Mouse (Mus musculus): Measurements from ENCODE around the gene Mast4. TPM values are rescaled to one million over a fixed set of nuclear protein-coding genes. Genes with fewer than 3 reads are reported as not detected.

Gene Mast4
- total and polyA plus RNA-seq, 3 experiments, result 0.04 to 1.1 (median 0.23) TPM

GRCm38 (mm10) chr13:102905361-102905950, 428.8 kb downstream of the Mast4 start:
- Histone ChIP-seq H3K4me3 (ENCODE audit: low read depth, low read length) (no peak overlapping the region), H3K36me3 (replicated peaks) (no peaks in the 10 kb centered on the region), H3K4me1 (ENCODE audit: insufficient read depth, low read depth, low read length) (no peaks in the 10 kb centered on the region), H3K27me3 (ENCODE audit: insufficient read depth, low read length) (0 out of 2 replicates have a peak, but pooled peaks cover 5% of the 10 kb centered on the region), H3K9me3 (replicated peaks) (no peaks in the 10 kb centered on the region)
- TF ChIP-seq TAL1 (conservative IDR thresholded peaks at IDR 0.05; ENCODE audit: low read depth, low read length), result no peak
- no peak for TF ChIP-seq CTCF (IDR thresholded peaks at IDR 0.05; ENCODE audit: low read depth, low read length)
- no peak for TF ChIP-seq GATA2 (IDR thresholded peaks at IDR 0.05; ENCODE audit: borderline replicate concordance, low read depth, low read length)
- TF ChIP-seq GATA1 (IDR thresholded peaks at IDR 0.05; ENCODE audit: borderline replicate concordance, low read length), result no peak
- TF ChIP-seq POLR2AphosphoS5 (IDR thresholded peaks at IDR 0.05; ENCODE audit: insufficient replicate concordance, low read depth, low read length), result no peak
- no peak for ATAC-seq (ENCODE audit: extremely low read depth, insufficient number of reproducible peaks, low FRiP score, poor library complexity, severe bottlenecking)
- no peak for DNase-seq (ENCODE audit: low spot score)

- no peak overlapping the region for H3K4me3 ChIP-seq (ENCODE audit: low read depth, low read length)
Observed at GRCm38 (mm10) chr13:102903689-102904088, 430.6 kb downstream of the Mast4 start.

GRCm38 (mm10) chr13:102902123-102902522, 432.2 kb downstream of the Mast4 start:
- Histone ChIP-seq H3K4me3 (ENCODE audit: low read depth, low read length) (no peak overlapping the region), H3K36me3 (replicated peaks) (no peaks in the 10 kb centered on the region), H3K4me1 (ENCODE audit: insufficient read depth, low read depth, low read length) (0 out of 2 replicates have a peak, but pooled peaks cover 3% of the 10 kb centered on the region), H3K27me3 (ENCODE audit: insufficient read depth, low read length) (peaks cover 8% of the 10 kb centered on the region; the same call in 1 of the 2 replicates), H3K9me3 (replicated peaks) (no peaks in the 10 kb centered on the region)
- DNase-seq (ENCODE audit: low spot score) (no peak), ATAC-seq (ENCODE audit: extremely low read depth, insufficient number of reproducible peaks, low FRiP score, poor library complexity, severe bottlenecking) (no peak)
- TF ChIP-seq CTCF (IDR thresholded peaks at IDR 0.05; ENCODE audit: low read depth, low read length), result no peak
- TF ChIP-seq GATA2 (IDR thresholded peaks at IDR 0.05; ENCODE audit: borderline replicate concordance, low read depth, low read length), result no peak
- no peak for TF ChIP-seq GATA1 (IDR thresholded peaks at IDR 0.05; ENCODE audit: borderline replicate concordance, low read length)
- TF ChIP-seq TAL1 (conservative IDR thresholded peaks at IDR 0.05; ENCODE audit: low read depth, low read length), result no peak
- no peak for TF ChIP-seq POLR2AphosphoS5 (IDR thresholded peaks at IDR 0.05; ENCODE audit: insufficient replicate concordance, low read depth, low read length)

More at GRCm38 (mm10) chr13:102903689-102904088, 430.6 kb downstream of the Mast4 start:
- no peak for DNase-seq (ENCODE audit: low spot score)
- Histone ChIP-seq H3K4me1 (ENCODE audit: insufficient read depth, low read depth, low read length) (0 out of 2 replicates have a peak, but pooled peaks cover 3% of the 10 kb centered on the region), H3K36me3 (replicated peaks) (no peaks in the 10 kb centered on the region), H3K27me3 (ENCODE audit: insufficient read depth, low read length) (peaks cover 7% of the 10 kb centered on the region; the same call in 1 of the 2 replicates), H3K9me3 (replicated peaks) (no peaks in the 10 kb centered on the region)
- TF ChIP-seq CTCF (IDR thresholded peaks at IDR 0.05; ENCODE audit: low read depth, low read length), result no peak
- no peak for TF ChIP-seq GATA2 (IDR thresholded peaks at IDR 0.05; ENCODE audit: borderline replicate concordance, low read depth, low read length)
- TF ChIP-seq TAL1 (conservative IDR thresholded peaks at IDR 0.05; ENCODE audit: low read depth, low read length), result no peak
- no peak for TF ChIP-seq GATA1 (IDR thresholded peaks at IDR 0.05; ENCODE audit: borderline replicate concordance, low read length)
- no peak for TF ChIP-seq POLR2AphosphoS5 (IDR thresholded peaks at IDR 0.05; ENCODE audit: insufficient replicate concordance, low read depth, low read length)
- no peak for ATAC-seq (ENCODE audit: extremely low read depth, insufficient number of reproducible peaks, low FRiP score, poor library complexity, severe bottlenecking)

GRCm38 (mm10) chr13:102900531-102900930, 433.8 kb downstream of the Mast4 start:
- TF ChIP-seq GATA2 (IDR thresholded peaks at IDR 0.05; ENCODE audit: borderline replicate concordance, low read depth, low read length) (no peak), GATA1 (IDR thresholded peaks at IDR 0.05; ENCODE audit: borderline replicate concordance, low read length) (no peak), CTCF (IDR thresholded peaks at IDR 0.05; ENCODE audit: low read depth, low read length) (no peak), TAL1 (conservative IDR thresholded peaks at IDR 0.05; ENCODE audit: low read depth, low read length) (no peak), POLR2AphosphoS5 (IDR thresholded peaks at IDR 0.05; ENCODE audit: insufficient replicate concordance, low read depth, low read length) (no peak)
- Histone ChIP-seq H3K4me3 (ENCODE audit: low read depth, low read length) (no peak overlapping the region), H3K4me1 (ENCODE audit: insufficient read depth, low read depth, low read length) (0 out of 2 replicates have a peak, but pooled peaks cover 3% of the 10 kb centered on the region), H3K9me3 (replicated peaks) (no peaks in the 10 kb centered on the region), H3K27me3 (ENCODE audit: insufficient read depth, low read length) (peaks cover 5% of the 10 kb centered on the region; the same call in 1 of the 2 replicates), H3K36me3 (replicated peaks) (no peaks in the 10 kb centered on the region)
- ATAC-seq (ENCODE audit: extremely low read depth, insufficient number of reproducible peaks, low FRiP score, poor library complexity, severe bottlenecking) (no peak), DNase-seq (ENCODE audit: low spot score) (no peak)

- Histone ChIP-seq H3K4me1 (ENCODE audit: insufficient read depth, low read depth, low read length) (0 out of 2 replicates have a peak, but pooled peaks cover 3% of the 10 kb centered on the region), H3K36me3 (replicated peaks) (no peaks in the 10 kb centered on the region), H3K27me3 (ENCODE audit: insufficient read depth, low read length) (peaks cover 5% of the 10 kb centered on the region; the same call in 1 of the 2 replicates), H3K4me3 (ENCODE audit: low read depth, low read length) (no peak overlapping the region), H3K9me3 (replicated peaks) (no peaks in the 10 kb centered on the region)
- ATAC-seq (ENCODE audit: extremely low read depth, insufficient number of reproducible peaks, low FRiP score, poor library complexity, severe bottlenecking) (no peak), DNase-seq (ENCODE audit: low spot score) (no peak)
- TF ChIP-seq TAL1 (conservative IDR thresholded peaks at IDR 0.05; ENCODE audit: low read depth, low read length) (no peak), POLR2AphosphoS5 (IDR thresholded peaks at IDR 0.05; ENCODE audit: insufficient replicate concordance, low read depth, low read length) (no peak), GATA1 (IDR thresholded peaks at IDR 0.05; ENCODE audit: borderline replicate concordance, low read length) (no peak), GATA2 (IDR thresholded peaks at IDR 0.05; ENCODE audit: borderline replicate concordance, low read depth, low read length) (no peak), CTCF (IDR thresholded peaks at IDR 0.05; ENCODE audit: low read depth, low read length) (no peak)
Observed at GRCm38 (mm10) chr13:102900083-102900420, 434.2 kb downstream of the Mast4 start.

DNA sequence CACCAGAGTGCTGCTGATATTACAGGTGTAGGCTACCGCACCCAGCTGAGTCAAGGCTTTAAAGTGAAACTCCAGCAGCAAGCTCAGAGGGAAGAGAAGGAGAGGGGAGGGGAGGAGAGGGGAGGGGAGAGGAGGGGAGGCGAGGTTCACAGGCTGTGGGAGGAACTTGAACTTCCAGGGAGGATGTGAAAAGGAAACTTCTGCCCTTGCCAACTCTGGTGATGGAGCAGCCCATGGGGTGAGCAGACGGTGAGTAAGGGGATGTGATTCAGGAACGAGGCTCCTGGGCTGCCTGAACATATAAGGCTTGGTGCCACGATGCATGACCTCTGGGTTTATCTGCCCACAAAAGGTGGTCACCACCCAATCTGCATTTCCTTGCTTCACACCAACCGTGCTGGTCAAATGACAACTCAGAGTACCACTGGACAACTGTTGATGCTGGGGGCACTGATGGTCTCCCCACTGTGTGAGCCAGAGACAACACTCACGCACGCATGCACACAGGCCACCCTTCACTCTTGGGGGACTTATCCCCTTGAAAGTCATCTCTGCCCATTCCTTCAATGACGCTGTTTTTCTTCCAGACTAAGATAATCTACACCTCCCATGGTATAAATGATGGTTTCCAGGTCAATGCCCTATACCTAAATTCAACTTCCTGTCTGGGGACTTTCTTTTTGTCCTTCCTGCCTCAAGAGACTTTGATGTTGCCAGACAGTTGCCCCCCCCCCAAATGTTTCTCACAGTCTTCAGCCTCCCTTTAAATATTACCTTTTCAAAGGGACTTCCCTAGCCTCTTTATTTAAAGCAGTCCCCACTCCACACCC, 434.8 kb downstream of the Mast4 start:
- TF ChIP-seq GATA2 (IDR thresholded peaks at IDR 0.05; ENCODE audit: borderline replicate concordance, low read depth, low read length), result no peak
- no peak for TF ChIP-seq TAL1 (conservative IDR thresholded peaks at IDR 0.05; ENCODE audit: low read depth, low read length)
- no peak for TF ChIP-seq POLR2AphosphoS5 (IDR thresholded peaks at IDR 0.05; ENCODE audit: insufficient replicate concordance, low read depth, low read length)
- TF ChIP-seq CTCF (IDR thresholded peaks at IDR 0.05; ENCODE audit: low read depth, low read length), result no peak
- no peak for TF ChIP-seq GATA1 (IDR thresholded peaks at IDR 0.05; ENCODE audit: borderline replicate concordance, low read length)
- Histone ChIP-seq H3K4me3 (ENCODE audit: low read depth, low read length) (no peak overlapping the region), H3K4me1 (ENCODE audit: insufficient read depth, low read depth, low read length) (0 out of 2 replicates have a peak, but pooled peaks cover 3% of the 10 kb centered on the region), H3K36me3 (replicated peaks) (no peaks in the 10 kb centered on the region), H3K9me3 (replicated peaks) (no peaks in the 10 kb centered on the region), H3K27me3 (ENCODE audit: insufficient read depth, low read length) (peaks cover 5% of the 10 kb centered on the region; the same call in 1 of the 2 replicates)
- ATAC-seq (ENCODE audit: extremely low read depth, insufficient number of reproducible peaks, low FRiP score, poor library complexity, severe bottlenecking) (no peak), DNase-seq (ENCODE audit: low spot score) (no peak)

Data from G1E (cell line).